Mouse (Mus musculus) liver, adult 2 months (tissue): ENCODE measurements around the gene Gm49450. TPM values are rescaled to one million over a fixed set of nuclear protein-coding genes. Genes with fewer than 3 reads are reported as not detected.
A peak's percentile ranks its signal among the peaks of the same experiment; 100 is the strongest.
"Not testable (repeated sequence)": the region's sequence is repeated elsewhere in the genome, so short reads cannot be mapped to it uniquely, and the experiment has no call there.

Experiments used
- DNase-seq: peaks from one replicate; pipeline ENCODE4 v3.0.0-alpha.2; 2011; ENCODE audit warnings: low read depth, low spot score; ENCODE audit errors: extremely low read depth
- H3K27ac ChIP-seq: fragments of 200-500 bp; replicated peaks from 2 replicates; pipeline ENCODE4 v1.5.1; 2012; ENCODE audit warnings: low read depth, mild to moderate bottlenecking, control low read depth, inconsistent platforms, low read length; ENCODE audit not compliant: insufficient read depth
- H3K27me3 ChIP-seq: fragments of 200-500 bp; 2 replicates; pipeline ENCODE4 v1.6.1; 2012; ENCODE audit warnings: mild to moderate bottlenecking, moderate library complexity, low read length, inconsistent platforms; ENCODE audit not compliant: control insufficient read depth, insufficient read depth
- H3K36me3 ChIP-seq: fragments of 200-500 bp; 2 replicates; pipeline ENCODE4 v1.6.1; 2012; ENCODE audit warnings: low read length, inconsistent platforms; ENCODE audit not compliant: control insufficient read depth, insufficient read depth
- H3K4me1 ChIP-seq: fragments of 200-500 bp; 2 replicates; pipeline ENCODE4 v1.6.1; 2011; ENCODE audit warnings: low read length; ENCODE audit not compliant: control insufficient read depth, insufficient read depth
- H3K4me3 ChIP-seq: fragments of 200-500 bp; 2 replicates; pipeline ENCODE4 v1.5.1; 2011; ENCODE audit warnings: low read depth, mild to moderate bottlenecking, control low read depth, low read length, moderate library complexity; ENCODE audit not compliant: insufficient read depth
- H3K79me2 ChIP-seq: fragments of 200-500 bp; 2 replicates; pipeline ENCODE4 v1.6.1; 2012; ENCODE audit warnings: inconsistent platforms, mild to moderate bottlenecking, low read length, moderate library complexity; ENCODE audit not compliant: control insufficient read depth, insufficient read depth
- H3K9ac ChIP-seq: fragments of 200-500 bp; 2 replicates; pipeline ENCODE4 v1.6.1; 2012; ENCODE audit warnings: low read depth, mild to moderate bottlenecking, control low read depth, inconsistent platforms, low read length
- CTCF ChIP-seq: fragments of 200-500 bp; IDR thresholded peaks from 2 replicates; pipeline ENCODE4 v1.5.1; 2011; ENCODE audit warnings: low read depth, low read length, control low read depth
- POLR2A ChIP-seq: fragments of 200-500 bp; IDR thresholded peaks from 2 replicates; pipeline ENCODE4 v1.6.1; 2011; ENCODE audit warnings: low read length, control low read depth; ENCODE audit not compliant: insufficient read depth; ENCODE audit errors: extremely low read depth
- WGBS: fragments of 180-500 bp; shearing (Covaris S2); methylation state at CpG from one replicate; pipeline ENCODE4 v1.1.7; 2018; 5-methylcytosine and 5-hydroxymethylcytosine counted together
- polyA plus RNA-seq: library from polyadenylated mRNA; depleted of rRNA; stranded (reverse); fragments of >200 nt; gene quantifications from 2 replicates; pipeline ENCODE4 v1.2.3, GENCODE M21; 2012
- total RNA-seq: library from RNA; depleted of rRNA; stranded (reverse); fragments of >200 nt; gene quantifications from 2 replicates; pipeline ENCODE4 v1.2.3, GENCODE M21; 2014

The Gm49450 gene
- total and polyA plus RNA-seq, 2 experiments: 2.9 TPM; not detected in 1

DNA sequence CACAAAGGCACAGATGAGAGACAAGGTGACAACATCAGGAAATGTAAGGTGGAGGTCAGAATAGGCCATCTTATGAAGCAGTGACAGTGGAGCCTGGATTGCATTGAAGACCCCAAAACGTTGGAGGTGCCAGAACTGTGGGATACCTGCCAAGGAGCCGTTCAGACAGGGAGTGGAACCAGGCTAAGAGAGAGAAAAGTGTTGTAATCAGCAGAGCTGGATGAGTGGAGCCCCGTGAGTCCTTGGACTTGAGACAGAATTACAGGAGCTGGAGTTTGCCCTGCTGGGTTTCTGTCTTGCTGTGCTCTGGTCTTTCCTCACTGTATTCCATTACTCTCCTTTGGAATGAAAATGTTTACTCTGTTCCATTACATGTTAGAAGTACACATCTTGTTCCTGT is 30.8 kb downstream of the Gm49450 start:
- no peak overlapping the region for H3K4me3 ChIP-seq
- no peaks in the 10 kb centered on the region for H3K36me3 ChIP-seq
- DNase-seq: peak; percentile 96
- WGBS: 13% methylated on average over 3 of the region's 3 CpGs
- no peak for TF ChIP-seq CTCF
- no peak for TF ChIP-seq POLR2A
- H3K27me3 ChIP-seq: no peaks in the 10 kb centered on the region
- H3K4me1 ChIP-seq: peaks cover 13% of the 10 kb centered on the region
- peak overlapping the region; percentile 76 for H3K27ac ChIP-seq
- no peak overlapping the region for H3K9ac ChIP-seq
- H3K79me2 ChIP-seq: no peaks in the 10 kb centered on the region

DNA sequence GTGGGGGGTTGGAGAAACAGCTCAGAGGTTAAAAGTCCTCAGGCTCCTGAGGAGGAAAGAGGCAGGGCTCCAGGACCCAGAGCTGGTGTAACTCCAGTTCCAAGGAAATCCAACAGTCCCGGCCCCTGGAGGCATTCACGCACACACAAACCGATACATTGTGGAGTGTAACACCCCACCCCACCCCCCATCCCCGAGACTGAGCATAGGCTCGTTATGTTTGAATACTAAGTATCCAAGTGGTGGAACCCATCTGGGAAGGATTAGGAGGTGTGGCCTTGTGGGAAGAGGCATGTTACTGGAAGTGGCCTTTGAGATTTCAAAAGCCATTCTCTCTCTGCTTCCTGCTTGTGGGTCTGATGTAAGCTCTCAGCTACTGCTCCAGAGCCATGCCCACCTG is 31.8 kb downstream of the Gm49450 start:
- Histone ChIP-seq H3K9ac (no peak overlapping the region), H3K4me1 (peaks cover 17% of the 10 kb centered on the region), H3K27me3 (no peaks in the 10 kb centered on the region), H3K79me2 (peaks cover under 1% of the 10 kb centered on the region; the same call in 1 of the 2 replicates), H3K36me3 (no peaks in the 10 kb centered on the region), H3K4me3 (no peak overlapping the region), H3K27ac (no peak overlapping the region)
- DNase-seq: no peak
- 93% methylated on average over 5 of the region's 5 CpGs for WGBS
- TF ChIP-seq POLR2A (no peak), CTCF (no peak)

DNA sequence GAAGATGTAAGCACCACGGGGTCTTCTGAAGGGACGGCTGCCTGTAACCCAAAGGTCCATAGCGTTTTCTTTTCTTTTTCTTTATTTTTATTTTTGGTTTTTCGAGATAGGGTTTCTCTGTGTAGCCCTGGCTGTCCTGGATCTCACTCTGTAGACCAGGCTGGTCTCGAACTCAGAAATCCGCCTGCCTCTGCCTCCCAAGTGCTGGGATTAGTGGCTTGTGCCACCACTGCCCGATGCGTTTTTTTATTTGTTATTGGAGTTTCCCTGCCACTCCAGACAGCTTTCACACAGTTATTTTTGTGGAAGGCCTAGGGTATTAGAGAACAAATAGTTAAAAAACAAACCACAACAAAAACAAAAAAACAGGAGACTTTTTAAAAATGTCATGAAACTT is 34.9 kb downstream of the Gm49450 start:
- not testable (repeated sequence) for DNase-seq, H3K27me3 ChIP-seq, H3K36me3 ChIP-seq, H3K79me2 ChIP-seq
- H3K9ac ChIP-seq: peak overlapping the region; percentile 57
- peak overlapping the region; percentile 53 for H3K27ac ChIP-seq
- H3K4me1 ChIP-seq: peaks cover 19% of the 10 kb centered on the region
- 10% methylated on average over 8 of the region's 8 CpGs for WGBS
- H3K4me3 ChIP-seq: peak overlapping the region; percentile 50

DNA sequence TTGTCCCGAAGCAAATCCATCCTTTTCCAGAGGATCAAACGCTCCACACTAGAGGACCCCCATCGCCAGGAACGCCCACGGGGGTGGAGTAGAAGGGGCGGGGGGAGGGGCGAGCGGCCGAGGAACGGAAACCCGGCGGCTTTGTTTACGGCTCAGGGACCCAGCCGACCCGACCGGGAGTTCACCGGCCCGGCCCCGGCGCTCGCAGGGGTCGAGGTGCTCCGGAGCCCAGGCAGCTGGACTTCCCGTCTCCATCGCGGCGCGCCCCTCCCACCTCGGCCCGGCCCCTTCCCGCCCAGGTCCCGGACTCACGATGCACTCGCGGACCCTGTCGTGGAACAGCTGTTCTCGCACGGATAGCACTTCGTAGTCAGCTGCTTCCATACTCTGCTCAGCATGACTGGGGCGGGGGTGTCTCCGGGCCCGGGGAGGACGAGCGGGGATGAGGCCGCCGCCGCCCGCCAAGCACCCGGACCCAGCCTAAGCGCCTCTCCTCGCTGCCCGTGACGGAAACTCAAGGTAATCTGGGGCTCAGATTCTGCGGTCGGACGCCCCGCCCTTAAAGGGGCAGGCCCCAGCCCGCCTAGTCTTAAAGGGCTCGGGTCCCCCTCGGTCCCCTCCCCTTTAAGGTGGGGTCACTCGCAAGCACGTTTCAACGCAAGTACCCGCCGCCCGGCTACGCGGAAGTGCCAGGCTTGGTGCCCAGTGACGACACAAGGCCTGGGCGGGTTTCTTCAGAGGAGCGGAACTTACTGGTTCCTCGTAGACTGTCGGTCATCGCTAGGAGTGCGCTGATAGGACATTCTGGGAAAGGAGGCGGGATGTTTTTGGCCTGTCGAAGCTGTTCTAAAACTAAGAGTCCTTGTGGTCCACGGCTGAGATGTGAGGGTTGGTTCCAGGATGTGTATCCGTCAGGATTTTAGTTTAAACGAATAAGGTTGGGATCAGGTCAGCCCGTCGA is 35.5 kb downstream of the Gm49450 start, which contains the start of gene Lmbr1l:
Gene Lmbr1l (minus strand): TSS at position 694 of the 961 bp plus-strand sequence.
- peak within 1 kb of the TSS; percentile 90 for H3K9ac ChIP-seq
- no peaks in the 10 kb centered on the region for H3K27me3 ChIP-seq
- peak; percentile 98 for DNase-seq
- H3K4me3 ChIP-seq: peak within 1 kb of the TSS; percentile 87
- H3K27ac ChIP-seq: peak within 1 kb of the TSS; percentile 88
- H3K4me1 ChIP-seq: peaks cover 16% of the 10 kb centered on the region
- no peak for TF ChIP-seq CTCF
- peak; percentile 88; the same call in 1 of the 2 replicates for TF ChIP-seq POLR2A
- H3K79me2 ChIP-seq: peaks cover 9% of the 10 kb centered on the region; the same call in 1 of the 2 replicates
- H3K36me3 ChIP-seq: peaks cover under 1% of the 10 kb centered on the region; the same call in 1 of the 2 replicates
- WGBS: under 1% methylated on average over 82 of the region's 82 CpGs

DNA sequence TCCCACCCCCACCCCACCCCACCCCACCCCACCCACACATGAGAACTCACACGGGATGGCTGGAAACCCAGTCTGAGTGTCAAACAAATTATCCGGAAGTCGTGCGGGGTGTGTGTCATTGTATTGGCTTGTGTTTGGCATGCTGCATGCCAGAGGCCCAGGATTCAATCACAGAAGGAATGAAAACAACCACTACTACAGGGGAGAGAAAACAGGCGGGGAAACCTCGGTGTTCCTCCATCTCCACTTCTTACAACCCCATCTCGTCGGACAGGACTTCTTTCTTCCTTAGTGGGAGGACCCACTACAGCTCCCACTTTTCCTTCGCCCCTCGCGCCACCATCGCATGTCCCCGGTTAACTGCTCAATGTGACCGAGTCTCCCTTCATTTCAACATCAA is 36.3 kb downstream of the Gm49450 start:
- peak overlapping the region; percentile 90 for H3K9ac ChIP-seq
- WGBS: 0% methylated on average over 14 of the region's 14 CpGs
- H3K4me3 ChIP-seq: peak overlapping the region; percentile 87
- no peak for TF ChIP-seq POLR2A
- TF ChIP-seq CTCF: no peak
- H3K27me3 ChIP-seq: no peaks in the 10 kb centered on the region
- DNase-seq: peak; percentile 46
- peaks cover 3% of the 10 kb centered on the region; the same call in 1 of the 2 replicates for H3K36me3 ChIP-seq
- H3K4me1 ChIP-seq: peaks cover 12% of the 10 kb centered on the region
- H3K27ac ChIP-seq: peak overlapping the region; percentile 88
- peaks cover 9% of the 10 kb centered on the region; the same call in 1 of the 2 replicates for H3K79me2 ChIP-seq

DNA sequence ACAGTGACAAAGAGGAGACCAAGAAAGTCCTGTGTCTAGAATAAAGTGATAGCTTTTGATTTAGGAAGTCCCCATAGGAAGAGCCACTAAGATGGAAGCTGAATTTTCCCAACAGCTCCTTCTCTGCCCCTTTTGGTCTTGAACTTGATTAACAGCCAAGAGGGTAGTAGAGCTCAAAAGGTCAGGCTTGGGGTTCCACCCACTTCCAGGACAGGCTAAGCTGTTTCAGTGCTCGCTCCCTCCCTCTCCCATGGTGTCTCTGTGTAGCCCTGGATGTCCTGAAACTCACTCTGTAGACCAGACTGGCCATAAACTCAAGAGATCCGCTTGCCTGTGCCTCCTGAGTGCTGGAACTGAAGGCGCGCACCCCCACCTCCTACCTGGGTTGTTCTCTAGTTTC is 37.3 kb downstream of the Gm49450 start:
- Histone ChIP-seq H3K4me3 (no peak overlapping the region), H3K79me2 (peaks cover 9% of the 10 kb centered on the region; the same call in 1 of the 2 replicates), H3K27me3 (no peaks in the 10 kb centered on the region), H3K36me3 (peaks cover 5% of the 10 kb centered on the region; the same call in 1 of the 2 replicates), H3K9ac (no peak overlapping the region), H3K27ac (no peak overlapping the region), H3K4me1 (peaks cover 11% of the 10 kb centered on the region)
- TF ChIP-seq POLR2A: no peak
- no peak for TF ChIP-seq CTCF
- DNase-seq: peak; percentile 67
- 66% methylated on average over 4 of the region's 4 CpGs for WGBS
